Mouse (Mus musculus): ENCODE data around the gene Fzd10.

The Fzd10 gene

GRCm38 (mm10) chr5:128600072-128601021, at the start of gene Fzd10:
TSS of gene Fzd10 (plus strand) at chr5:128600844.
- peak; percentile 33 for DNase-seq (ENCODE audit: low read depth, low spot score)

- DNase-seq (ENCODE audit: low read depth, low spot score), result no peak
These were observed 49.2 kb upstream of the Fzd10 start for GRCm38 (mm10) chr5:128551448-128551847.

- DNase-seq (ENCODE audit: low read depth, low spot score), result peak; percentile 20
These were observed 48.3 kb upstream of the Fzd10 start for GRCm38 (mm10) chr5:128552136-128552890.

GRCm38 (mm10) chr5:128558126-128558525, 42.5 kb upstream of the Fzd10 start:
- DNase-seq (ENCODE audit: low read depth, low spot score), result no peak

- no peak for DNase-seq (ENCODE audit: low read depth, low spot score)
These were observed 33.3 kb upstream of the Fzd10 start for GRCm38 (mm10) chr5:128567313-128567712.

GRCm38 (mm10) chr5:128568970-128569369, 31.7 kb upstream of the Fzd10 start:
- peak; percentile 19 for DNase-seq (ENCODE audit: low read depth, low spot score)

GRCm38 (mm10) chr5:128570091-128570490, 30.6 kb upstream of the Fzd10 start:
- DNase-seq (ENCODE audit: low read depth, low spot score), result no peak

GRCm38 (mm10) chr5:128570848-128571247, 29.8 kb upstream of the Fzd10 start:
- no peak for DNase-seq (ENCODE audit: low read depth, low spot score)

- no peak for DNase-seq (ENCODE audit: low read depth, low spot score)
These were observed 28.9 kb upstream of the Fzd10 start for GRCm38 (mm10) chr5:128571706-128572105.

- no peak for DNase-seq (ENCODE audit: low read depth, low spot score)
These were observed 24.6 kb upstream of the Fzd10 start for GRCm38 (mm10) chr5:128575997-128576579.

- no peak for DNase-seq (ENCODE audit: low read depth, low spot score)
These were observed 21.5 kb upstream of the Fzd10 start for GRCm38 (mm10) chr5:128579047-128579650.

- no peak for DNase-seq (ENCODE audit: low read depth, low spot score)
These were observed 19.7 kb upstream of the Fzd10 start for GRCm38 (mm10) chr5:128580931-128581330.

- no peak for DNase-seq (ENCODE audit: low read depth, low spot score)
These were observed 19.1 kb upstream of the Fzd10 start for GRCm38 (mm10) chr5:128581516-128581921.

GRCm38 (mm10) chr5:128589231-128589630, 11.4 kb upstream of the Fzd10 start:
- no peak for DNase-seq (ENCODE audit: low read depth, low spot score)

GRCm38 (mm10) chr5:128593446-128593845, 7.2 kb upstream of the Fzd10 start:
- no peak for DNase-seq (ENCODE audit: low read depth, low spot score)

GRCm38 (mm10) chr5:128596813-128597212, 3.8 kb upstream of the Fzd10 start:
- DNase-seq (ENCODE audit: low read depth, low spot score), result no peak

GRCm38 (mm10) chr5:128597381-128597780, 3.3 kb upstream of the Fzd10 start:
- no peak for DNase-seq (ENCODE audit: low read depth, low spot score)

GRCm38 (mm10) chr5:128598191-128598720, 2.4 kb upstream of the Fzd10 start:
- no peak for DNase-seq (ENCODE audit: low read depth, low spot score)

GRCm38 (mm10) chr5:128598760-128599364, 1.8 kb upstream of the Fzd10 start:
- no peak for DNase-seq (ENCODE audit: low read depth, low spot score)

- no peak for DNase-seq (ENCODE audit: low read depth, low spot score)
These were observed 1.1 kb upstream of the Fzd10 start for GRCm38 (mm10) chr5:128599365-128600071.

Data from CD4-positive, CD25-positive, alpha-beta regulatory T cell, adult 2 months (primary cell).